Mouse (Mus musculus): ENCODE results near the gene Crebzf.

Crebzf gene

DNA sequence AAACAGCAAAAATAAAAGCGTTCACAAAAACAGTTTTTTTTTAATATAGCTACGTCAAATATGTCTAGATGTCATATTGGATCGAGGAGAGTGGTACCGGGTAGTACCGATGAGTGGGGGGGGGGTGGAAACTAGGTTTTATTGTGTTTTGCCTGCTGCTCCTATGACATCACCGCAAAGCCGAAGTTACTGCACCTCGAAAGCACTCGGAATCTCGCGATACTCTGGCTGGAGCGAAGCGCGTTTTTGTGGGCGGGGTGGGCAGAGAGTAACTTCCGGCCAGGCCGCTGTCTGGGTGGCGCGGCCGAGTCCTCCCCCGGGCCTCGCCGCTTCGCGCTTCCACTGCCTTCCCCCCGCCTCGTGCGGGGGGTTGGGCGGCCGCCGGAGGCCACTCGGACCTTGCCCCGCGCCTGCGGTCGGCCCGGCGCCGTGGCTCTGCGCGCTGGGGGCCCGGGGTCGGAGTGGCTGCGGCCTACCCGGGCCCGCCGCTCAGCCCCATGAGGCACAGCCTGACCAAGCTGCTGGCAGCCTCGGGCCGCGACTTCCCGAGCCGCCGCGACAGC lies at the start of gene Crebzf:
Crebzf (plus strand) TSS at position 212 of the 563 bp plus-strand sequence.
- DNase-seq (ENCODE audit: low spot score): peak; percentile 97

DNA sequence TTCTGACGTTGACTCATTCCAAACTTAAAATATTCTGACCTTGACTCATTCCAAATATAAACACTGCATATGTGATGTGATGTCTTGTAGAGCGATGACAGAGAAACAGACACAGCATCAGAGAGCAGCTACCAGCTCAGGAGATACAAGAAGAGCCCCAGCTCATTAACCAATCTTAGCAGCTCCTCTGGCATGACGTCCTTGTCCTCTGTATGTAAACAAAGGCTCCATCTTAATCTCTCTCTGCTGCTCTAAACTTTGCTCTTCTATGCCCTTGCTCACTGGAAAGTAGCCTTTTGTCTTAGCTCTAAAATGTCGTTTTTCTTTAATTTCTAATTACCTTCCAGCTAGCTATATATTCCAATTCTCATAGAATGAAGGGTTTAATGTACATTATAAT lies 47.5 kb upstream of the Crebzf start:
- no peak for DNase-seq (ENCODE audit: low spot score)

DNA sequence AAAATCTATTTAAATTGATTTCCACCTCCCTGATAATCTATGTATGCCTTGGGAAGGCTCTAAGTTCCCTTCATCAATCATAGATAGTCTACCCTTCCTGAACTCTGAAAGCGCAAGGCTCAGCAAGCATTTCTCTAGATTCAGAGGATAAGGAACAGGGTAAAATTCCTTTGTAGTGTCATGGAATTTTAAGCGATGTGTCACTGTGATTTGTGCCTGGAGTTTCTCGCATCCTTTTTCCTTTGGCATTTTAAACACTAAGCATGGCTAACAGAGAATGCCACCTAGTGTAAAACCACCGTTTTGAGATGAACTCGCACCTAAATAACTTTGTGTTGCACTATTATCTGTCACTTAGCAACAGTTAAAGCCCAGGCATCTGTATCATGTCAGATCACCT lies 46.6 kb upstream of the Crebzf start:
- no peak for DNase-seq (ENCODE audit: low spot score)

GRCm38 (mm10) chr7:90409934-90410333 lies 32.6 kb upstream of the Crebzf start:
- DNase-seq (ENCODE audit: low spot score): peak; percentile 69

DNA sequence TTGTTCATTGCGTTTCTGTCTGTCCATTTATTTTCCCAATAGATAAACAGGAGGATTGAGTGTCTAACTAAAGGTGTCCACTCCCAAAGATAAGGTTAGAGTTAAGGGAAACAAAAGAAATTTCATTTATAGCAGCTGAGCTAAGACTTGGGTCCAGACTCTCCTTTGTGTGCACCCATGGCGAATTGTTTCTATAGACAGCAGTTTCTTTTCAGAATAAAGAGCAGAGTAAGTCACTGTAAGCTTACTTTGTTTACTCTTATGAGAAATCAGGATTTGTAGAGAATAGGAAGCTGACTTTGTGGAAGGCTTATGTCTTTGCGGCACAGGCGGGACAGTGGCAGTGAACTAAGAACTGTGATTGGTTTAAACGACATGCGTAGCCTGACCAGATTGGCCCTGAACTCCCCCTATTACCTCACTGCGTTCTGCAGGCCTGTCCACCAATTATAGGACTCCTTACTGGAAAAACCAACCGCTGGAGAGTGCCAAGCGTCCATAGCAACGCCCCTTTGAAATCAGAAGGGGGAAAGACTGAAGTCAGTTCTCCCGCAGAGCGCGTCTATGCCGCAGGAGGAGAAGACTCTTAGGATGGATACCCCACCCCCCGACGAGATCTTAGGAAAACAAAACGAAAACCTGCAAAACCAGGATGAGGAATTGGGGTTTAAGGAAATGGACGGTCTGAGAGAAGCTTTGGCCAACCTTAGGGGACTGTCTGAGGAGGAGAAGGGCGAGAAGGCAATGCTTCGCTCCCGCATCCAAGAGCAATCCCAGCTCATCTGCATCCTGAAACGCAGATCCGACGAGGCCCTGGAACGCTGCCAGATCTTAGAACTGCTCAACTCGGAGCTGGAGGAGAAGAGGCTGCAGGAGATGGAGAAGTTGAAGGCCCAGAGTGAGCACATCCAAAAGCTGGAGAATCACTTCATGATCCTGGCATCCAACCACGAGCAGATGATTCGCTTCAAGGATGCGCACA lies 16.2 kb upstream of the Crebzf start, which contains the start of gene Ccdc89:
Ccdc89 (plus strand) TSS at position 558 of the 982 bp plus-strand sequence.
- peak; percentile 82 for DNase-seq (ENCODE audit: low spot score)

DNA sequence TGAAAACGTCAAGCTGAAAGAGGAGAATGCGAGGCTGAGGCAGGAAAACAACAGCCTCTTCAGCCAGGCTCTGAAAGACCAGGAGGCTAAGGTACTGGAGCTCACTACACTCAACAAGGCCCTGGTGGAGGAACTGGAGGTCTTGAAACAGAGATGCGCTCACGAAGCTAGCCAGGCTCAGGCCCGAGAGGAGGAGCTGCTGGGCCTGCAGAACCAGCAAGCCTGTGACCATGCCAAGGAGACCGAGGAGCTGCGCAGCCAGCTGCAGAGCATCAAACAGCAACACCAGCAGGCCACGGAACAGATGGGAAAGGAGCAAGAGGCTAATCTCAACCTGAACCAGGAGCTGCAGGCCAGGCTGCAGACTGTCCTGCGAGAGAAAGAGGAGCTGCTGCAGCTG lies 15.5 kb upstream of the Crebzf start:
- peak; percentile 26 for DNase-seq (ENCODE audit: low spot score)

- no peak for DNase-seq (ENCODE audit: low spot score)
These were observed 10.3 kb upstream of the Crebzf start for GRCm38 (mm10) chr7:90432221-90432620.

- no peak for DNase-seq (ENCODE audit: low spot score)
These were observed 2.5 kb upstream of the Crebzf start for GRCm38 (mm10) chr7:90440044-90440443.

DNA sequence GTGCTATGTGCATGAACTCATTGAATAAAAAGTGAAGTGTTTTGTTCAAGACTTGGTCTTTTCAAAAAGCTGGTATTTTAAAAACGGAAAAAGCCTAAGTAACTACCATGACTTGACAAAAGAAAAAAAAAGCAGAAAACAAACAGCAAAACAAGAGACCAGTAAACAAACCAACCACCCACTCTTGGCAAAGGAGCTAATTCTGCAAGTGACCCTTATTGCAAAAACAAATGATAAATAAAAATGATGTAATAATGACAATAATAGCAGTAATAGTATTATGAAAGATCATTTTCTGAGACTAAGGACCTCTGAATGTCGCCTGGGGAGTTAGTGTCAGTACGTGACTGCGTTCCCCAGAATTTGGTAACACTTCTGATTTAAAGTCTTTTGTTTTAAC lies 459 bp upstream of the Crebzf start:
- no peak for DNase-seq (ENCODE audit: low spot score)

- peak; percentile 73 for DNase-seq (ENCODE audit: low spot score)
These were observed 867 bp downstream of the Crebzf start for GRCm38 (mm10) chr7:90443101-90444091.

DNA sequence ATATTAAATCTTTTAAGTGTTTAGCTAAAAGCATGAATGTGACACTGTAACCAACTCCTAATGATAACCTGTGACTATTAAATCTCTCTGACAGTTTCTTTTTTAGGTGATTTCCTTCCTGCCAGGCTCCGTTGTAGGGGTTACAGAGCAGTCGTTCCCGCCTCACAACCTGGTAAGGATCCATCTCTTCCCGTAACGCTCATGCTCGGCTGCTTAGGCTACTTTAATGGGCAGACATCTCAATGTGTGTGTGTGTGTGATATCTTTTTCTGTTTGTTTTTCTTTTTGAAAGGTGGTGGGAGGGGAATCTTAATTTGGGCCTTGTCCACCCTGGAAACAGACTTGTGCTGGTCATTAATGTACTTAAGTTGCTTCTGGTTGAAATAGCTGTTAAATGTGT lies 1.7 kb downstream of the Crebzf start:
- no peak for DNase-seq (ENCODE audit: low spot score)

GRCm38 (mm10) chr7:90456149-90456844 lies 13.8 kb downstream of the Crebzf start:
- no peak for DNase-seq (ENCODE audit: low spot score)

- DNase-seq (ENCODE audit: low spot score): peak; percentile 82
These were observed 14.4 kb downstream of the Crebzf start, which contains the start of gene Tmem126a for GRCm38 (mm10) chr7:90456845-90457468. TSS of gene Tmem126a (minus strand) at chr7:90457229.

DNA sequence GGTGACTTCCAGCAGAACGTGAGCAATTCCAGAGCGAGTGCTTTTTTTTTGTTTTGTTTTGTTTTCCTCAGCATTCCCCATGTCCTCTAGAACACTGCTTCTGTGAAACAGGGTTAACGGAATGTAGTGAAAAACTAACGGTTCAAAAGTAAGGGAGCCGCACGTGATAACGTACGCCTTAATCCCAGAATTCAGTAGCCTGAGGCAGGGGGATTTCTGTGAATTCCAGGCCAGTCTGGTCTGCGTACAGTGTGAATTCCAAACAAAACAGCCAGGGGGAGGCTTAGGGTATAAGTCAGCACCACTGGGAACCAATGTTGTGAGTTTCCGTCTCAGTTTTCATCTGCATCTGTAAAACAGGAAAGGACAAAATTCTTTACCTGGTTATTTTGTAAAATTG lies 15.0 kb downstream of the Crebzf start:
- DNase-seq (ENCODE audit: low spot score): no peak

DNA sequence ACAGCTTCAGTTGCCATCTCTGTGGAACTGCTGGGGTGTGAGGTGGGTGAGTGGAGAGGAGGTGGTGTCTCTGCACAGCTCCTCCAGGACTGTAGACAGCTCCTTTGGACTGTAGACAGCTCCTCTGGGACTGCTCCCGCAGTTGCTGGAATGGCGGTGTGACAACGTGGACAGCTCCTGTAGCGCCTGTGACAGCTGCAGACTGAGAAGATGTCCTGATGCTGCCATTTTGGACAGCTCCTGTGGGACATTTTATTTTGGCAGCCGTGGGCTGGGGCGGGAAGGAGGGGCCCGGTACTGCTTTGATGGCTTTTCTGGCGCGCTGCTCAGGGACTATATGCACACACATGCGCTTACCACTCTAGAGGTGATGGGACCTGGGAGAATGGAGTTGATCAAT lies 17.8 kb downstream of the Crebzf start:
- no peak for DNase-seq (ENCODE audit: low spot score)

- DNase-seq (ENCODE audit: low spot score): peak; percentile 18
These were observed 18.4 kb downstream of the Crebzf start for GRCm38 (mm10) chr7:90460930-90461329.

- no peak for DNase-seq (ENCODE audit: low spot score)
These were observed 18.9 kb downstream of the Crebzf start for GRCm38 (mm10) chr7:90461441-90461840.

DNA sequence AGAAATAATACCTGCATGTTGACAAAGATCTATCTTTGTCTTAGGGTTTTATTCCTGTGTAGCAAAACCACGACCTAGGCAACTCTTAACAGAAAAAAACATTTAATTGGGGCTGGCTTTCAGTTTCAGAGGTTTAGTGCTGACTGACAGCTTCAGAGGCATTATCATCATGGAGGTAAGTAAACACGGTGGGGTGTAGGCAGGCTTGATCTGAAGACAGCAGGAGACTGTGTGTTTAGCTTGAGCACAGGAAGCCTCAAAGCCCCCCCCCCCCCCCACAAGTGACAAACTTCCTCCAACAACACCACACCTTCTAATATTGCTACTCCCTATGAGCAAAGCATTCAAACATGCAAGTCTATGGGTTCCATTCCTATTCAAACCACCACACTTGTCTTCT lies 31.0 kb downstream of the Crebzf start:
- DNase-seq (ENCODE audit: low spot score): no peak

DNA sequence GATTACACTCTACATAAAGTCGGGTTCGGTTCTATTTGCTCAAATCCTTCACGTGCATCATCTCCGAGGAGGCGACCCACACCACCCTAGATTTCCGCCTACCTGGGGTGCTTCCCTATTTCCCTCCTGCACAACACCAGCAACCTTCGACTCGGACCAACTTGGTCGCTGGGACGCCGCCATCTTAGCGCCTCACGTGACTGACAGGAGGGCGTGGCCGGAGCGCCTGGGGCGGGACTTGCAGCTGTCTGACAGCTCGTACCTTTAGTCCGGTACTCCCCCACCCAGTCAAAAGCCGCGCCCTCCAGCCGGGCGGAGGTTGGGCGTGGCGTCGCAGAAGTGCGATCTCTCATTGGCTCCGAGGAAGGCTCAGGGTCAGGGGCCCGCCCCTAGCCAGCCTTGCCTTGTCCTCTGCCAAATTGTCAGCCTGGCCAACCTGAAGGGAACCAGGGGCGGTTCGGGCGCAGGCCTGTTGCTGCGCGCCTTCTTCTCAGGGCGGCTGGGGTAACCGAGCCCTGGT lies 33.3 kb downstream of the Crebzf start, which contains the start of gene Tmem126b:
Tmem126b (minus strand) TSS at position 209 of the 520 bp plus-strand sequence.
- peak; percentile 99 for DNase-seq (ENCODE audit: low spot score)
